Mouse (Mus musculus) neural tube, embryonic 10.5 days (tissue): ENCODE measurements around the gene BC051665.

ENCODE experiments used
- DNase-seq: peaks from one replicate; pipeline ENCODE4 v3.0.0-alpha.2; 2017; ENCODE audit warnings: low spot score; ENCODE audit errors: extremely low spot score

The BC051665 gene

DNA sequence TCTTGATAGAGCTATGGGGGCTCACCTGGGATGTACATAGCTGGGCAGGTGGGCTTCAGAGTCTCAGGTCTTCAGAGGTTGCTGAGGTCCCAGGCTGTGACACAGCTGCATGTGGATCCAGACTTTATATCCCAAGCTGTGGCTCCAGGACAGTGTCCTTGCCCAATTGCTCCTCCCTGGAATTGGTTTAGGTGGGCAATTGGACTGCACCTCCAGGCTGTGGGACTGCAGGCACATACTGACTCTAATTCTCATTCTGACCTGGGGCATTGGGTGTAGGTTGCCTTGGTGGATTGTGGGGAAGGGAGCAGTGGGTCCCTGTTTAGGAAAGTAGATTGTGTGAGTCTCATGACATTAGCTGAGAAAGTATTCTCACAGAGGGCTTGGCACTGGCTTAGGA is at the start of gene BC051665:
BC051665 (minus strand) TSS at position 101 of the 400 bp plus-strand sequence.
- DNase-seq, result no peak

- no peak for DNase-seq
Observed at GRCm38 (mm10) chr13:60826052-60826451, 39.9 kb upstream of the BC051665 start.

- no peak for DNase-seq
Observed at GRCm38 (mm10) chr13:60820486-60821175, 34.5 kb upstream of the BC051665 start.

- DNase-seq, result peak; percentile 43
Observed at GRCm38 (mm10) chr13:60819469-60819868, 33.3 kb upstream of the BC051665 start.

DNA sequence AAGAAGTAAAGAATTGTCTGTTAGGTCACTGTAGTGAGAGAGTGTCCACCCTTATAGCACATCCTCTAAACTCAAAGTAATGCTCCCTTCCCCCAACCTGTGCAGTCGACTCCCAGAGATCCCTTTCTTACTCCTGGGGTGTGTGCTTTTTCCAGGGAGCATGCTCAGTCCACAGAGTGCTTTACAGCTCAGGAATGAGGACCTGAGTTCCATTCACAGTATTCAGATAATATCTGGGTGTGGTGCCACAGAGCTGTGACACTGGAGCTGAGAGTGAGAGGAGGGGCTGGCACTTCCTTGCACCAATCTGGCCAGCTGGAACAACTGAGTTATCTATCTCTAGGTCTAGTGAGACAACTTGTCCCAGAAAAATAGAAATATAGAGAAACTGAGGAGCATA is 27.6 kb upstream of the BC051665 start:
- no peak for DNase-seq

- no peak for DNase-seq
Observed at GRCm38 (mm10) chr13:60812768-60813167, 26.6 kb upstream of the BC051665 start.

GRCm38 (mm10) chr13:60809690-60810089 is 23.5 kb upstream of the BC051665 start:
- DNase-seq, result no peak

- no peak for DNase-seq
Observed at GRCm38 (mm10) chr13:60802749-60803148, 16.6 kb upstream of the BC051665 start, which contains the start of gene Ctsll3. Ctsll3 (minus strand) TSS chr13:60802849.

GRCm38 (mm10) chr13:60789466-60789865 is 3.3 kb upstream of the BC051665 start:
- no peak for DNase-seq

DNA sequence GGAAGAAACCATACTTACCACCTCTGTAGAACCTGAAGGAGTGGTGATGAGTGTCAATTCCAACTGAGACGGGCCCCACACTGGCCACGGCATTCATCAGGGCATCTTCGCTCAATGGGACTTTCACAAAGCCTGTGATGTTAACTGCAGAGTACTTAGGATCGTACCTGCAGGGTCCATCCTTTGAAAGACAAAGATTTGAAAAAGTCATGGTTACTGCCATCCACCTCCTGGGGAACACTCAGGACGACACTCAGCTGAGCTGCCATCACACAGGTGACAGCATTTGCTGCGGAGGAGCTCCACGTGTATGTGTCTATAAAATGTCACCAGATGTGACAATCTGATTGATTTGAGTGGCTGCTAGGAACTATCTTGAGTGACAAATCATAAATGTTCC is 2.9 kb downstream of the BC051665 start:
- DNase-seq, result no peak

GRCm38 (mm10) chr13:60780534-60780933 is 5.6 kb downstream of the BC051665 start:
- DNase-seq, result no peak

DNA sequence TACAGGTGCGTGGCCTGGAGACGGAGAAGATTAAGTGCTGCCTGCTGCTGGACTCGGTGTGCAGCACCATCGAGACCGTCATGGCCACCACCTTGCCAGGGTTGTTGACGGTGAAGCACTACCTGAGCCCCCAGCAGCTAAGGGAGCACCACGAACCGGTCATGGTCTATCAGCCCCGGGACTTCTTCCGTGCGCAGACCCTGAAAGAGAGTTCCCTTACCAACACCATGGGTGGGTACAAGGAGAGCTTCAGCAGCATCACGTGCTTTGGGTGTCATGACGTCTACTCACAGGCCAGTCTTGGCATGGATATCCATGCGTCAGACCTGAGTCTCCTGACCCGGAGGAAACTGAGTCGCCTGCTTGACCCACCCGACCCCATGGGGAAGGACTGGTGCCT is 25.0 kb downstream of the BC051665 start:
- no peak for DNase-seq

- no peak for DNase-seq
Observed at GRCm38 (mm10) chr13:60760392-60760791, 25.8 kb downstream of the BC051665 start.

- DNase-seq, result peak; percentile 59
Observed at GRCm38 (mm10) chr13:60759136-60759535, 27.0 kb downstream of the BC051665 start.

DNA sequence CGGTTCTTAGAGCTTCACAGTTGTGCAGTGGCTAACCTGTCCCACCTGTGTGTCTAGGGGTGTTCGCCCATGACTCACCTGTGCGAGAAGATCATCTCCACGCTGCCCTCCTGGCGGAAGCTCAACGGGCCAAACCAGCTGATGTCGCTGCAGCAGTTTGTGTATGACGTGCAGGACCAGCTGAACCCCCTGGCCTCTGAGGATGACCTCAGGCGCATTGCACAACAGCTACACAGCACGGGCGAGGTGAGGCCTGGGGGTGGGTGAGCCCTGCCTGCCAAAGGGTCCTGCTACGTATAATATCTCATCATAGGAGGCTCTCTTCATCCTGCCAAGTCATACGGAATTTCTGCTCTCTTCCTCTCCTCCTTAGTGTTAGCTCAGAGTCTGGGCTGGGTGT is 28.9 kb downstream of the BC051665 start:
- DNase-seq, result no peak

DNA sequence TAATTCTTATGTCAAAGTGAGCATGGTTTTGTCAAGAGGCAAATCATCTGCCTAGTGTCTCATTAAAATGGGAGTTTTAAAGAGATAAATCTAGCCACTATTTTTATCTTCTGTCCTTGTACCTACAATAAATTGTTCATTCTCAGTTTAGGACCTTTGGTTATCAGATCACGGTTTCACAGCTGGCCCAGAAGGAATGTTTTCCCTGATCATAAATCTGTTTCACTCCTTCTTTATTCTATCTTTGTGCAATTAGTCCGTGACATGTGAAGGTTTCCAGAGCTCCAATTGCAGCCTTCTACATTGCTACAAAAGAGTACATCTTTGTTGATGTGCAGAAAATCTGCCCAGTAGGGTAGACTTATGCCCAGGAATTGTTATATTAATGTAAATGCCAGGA is 30.9 kb downstream of the BC051665 start:
- no peak for DNase-seq

DNA sequence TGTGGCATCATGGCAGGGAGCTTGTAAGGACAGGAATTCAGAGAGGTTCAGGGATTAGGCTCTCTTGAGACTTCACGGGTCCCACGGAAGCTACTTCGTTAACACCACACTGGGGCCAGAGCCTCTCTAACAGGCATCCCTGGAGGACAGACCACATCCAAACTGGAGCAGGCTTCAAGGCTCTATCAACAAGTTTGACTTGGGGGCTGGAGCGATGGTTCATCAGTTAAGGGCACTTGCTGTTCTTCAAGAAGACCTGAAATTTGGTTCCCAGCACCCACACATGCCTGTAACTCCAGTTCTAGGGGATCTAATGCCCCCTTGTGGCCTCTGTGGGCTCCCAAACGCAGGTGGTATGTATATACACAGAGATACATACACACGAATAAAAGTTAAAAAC is 32.9 kb downstream of the BC051665 start:
- DNase-seq, result no peak

DNA sequence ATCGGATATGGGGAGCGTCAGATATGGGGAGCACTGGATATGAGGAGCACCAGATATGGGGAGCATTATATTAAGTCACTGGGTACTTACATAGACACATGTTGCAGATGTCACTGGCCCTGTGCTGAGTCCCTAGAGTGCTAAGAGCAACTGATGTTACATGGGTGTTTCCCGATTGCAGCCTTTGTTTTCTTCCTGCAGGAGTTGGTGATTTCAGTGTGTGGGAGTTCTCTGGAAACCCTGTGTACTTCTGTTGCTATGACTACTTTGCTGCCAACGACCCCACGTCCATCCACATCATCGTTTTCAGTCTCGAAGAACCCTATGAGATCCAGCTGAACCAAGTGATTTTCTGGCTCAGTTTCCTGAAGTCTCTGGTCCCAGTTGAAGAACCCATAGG is 35.2 kb downstream of the BC051665 start:
- DNase-seq, result no peak

- no peak for DNase-seq
Observed at GRCm38 (mm10) chr13:60748556-60748955, 37.6 kb downstream of the BC051665 start.

DNA sequence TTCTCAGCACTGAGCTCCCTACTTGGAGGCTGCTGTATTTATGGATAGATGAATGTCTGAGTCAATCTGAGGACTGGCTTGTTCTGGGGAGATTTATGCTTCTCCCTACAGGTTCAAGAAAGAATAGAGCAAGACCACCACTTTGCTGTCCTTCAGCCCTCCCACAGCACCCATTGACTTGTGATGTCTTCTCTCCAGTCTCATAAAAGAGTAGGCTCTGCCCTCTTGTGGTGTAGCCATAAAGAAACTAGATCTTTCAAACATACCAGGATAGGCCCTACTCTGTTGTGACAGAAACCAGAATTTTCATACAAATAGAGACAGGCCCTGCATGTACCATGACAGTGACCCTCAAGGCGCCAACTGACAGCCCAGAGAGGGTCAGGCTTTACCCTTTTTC is 39.0 kb downstream of the BC051665 start:
- no peak for DNase-seq

GRCm38 (mm10) chr13:60746271-60746670 is 39.9 kb downstream of the BC051665 start:
- peak; percentile 41 for DNase-seq

- no peak for DNase-seq
Observed at GRCm38 (mm10) chr13:60745358-60745757, 40.8 kb downstream of the BC051665 start.

- DNase-seq, result no peak
Observed at GRCm38 (mm10) chr13:60744736-60745135, 41.4 kb downstream of the BC051665 start.

DNA sequence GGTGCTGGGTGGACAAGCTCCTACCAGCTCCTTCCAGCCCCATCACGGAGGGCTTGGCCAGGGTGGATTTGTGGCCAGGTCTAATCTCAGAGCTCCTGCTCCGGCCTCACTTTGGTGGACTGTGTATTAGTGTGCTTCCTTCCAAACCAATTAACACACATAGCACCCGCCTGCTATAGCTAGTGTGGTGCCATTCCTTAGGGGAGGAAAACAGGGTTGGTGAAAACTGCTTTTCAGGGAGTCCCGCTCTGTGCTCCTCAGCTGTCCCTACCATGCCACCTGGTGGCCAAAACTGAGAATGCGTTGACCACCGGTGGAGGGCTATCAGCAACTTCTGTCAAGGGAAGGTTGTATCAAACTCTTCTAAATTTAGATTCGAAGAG is 42.1 kb downstream of the BC051665 start:
- peak; percentile 86 for DNase-seq
